Mouse (Mus musculus): ENCODE measurements around the gene Tmem212. TPM values are rescaled to one million over a fixed set of nuclear protein-coding genes. Genes with fewer than 3 reads are reported as not detected.

Gene Tmem212
- polyA plus RNA-seq, 1 experiment, result not detected

DNA sequence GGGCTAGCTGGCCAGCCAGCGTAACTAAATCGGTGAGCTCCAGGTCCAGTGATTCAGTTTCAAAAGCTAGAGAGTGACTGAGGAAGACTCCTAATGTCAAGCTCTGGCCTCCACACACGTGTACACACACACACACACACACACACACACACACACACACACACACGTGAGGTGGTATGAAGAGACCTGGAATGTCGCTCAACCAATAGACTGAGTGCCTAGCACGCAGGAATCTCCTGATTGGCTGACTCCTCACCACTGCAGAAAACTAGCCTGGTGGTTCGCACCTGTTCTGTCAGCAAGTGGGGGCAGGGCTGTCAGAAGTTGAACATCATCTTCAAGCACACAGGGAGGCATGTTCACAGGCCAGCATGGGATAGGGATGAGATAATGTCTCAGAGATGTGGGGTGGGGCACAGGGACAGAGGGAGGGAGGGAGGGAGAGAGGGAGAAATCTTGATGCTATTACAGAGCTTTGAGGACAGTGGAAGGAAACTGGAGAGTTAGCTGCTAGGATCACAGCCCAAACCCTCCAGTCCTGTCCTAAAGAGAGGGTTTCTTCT, 10.6 kb upstream of the Tmem212 start:
- Histone ChIP-seq H3K36me3 (ENCODE audit: control insufficient read depth, insufficient read depth) (no peaks in the 10 kb centered on the region), H3ac (ENCODE audit: control insufficient read depth, insufficient read length, low read depth) (no peak overlapping the region), H3K79me2 (ENCODE audit: control insufficient read depth, insufficient read depth) (no peaks in the 10 kb centered on the region), H3K4me3 (ENCODE audit: insufficient read depth, poor library complexity, severe bottlenecking) (no peak overlapping the region), H3K27me3 (ENCODE audit: control insufficient read depth, insufficient read depth, insufficient read length) (no peaks in the 10 kb centered on the region), H3K79me3 (ENCODE audit: low read depth) (no peaks in the 10 kb centered on the region)
- TF ChIP-seq USF1 (IDR thresholded peaks at IDR 0.05; ENCODE audit: low read depth), result no peak
- no peak for TF ChIP-seq CTCF (IDR thresholded peaks at IDR 0.05; ENCODE audit: control insufficient read depth, insufficient read depth, insufficient read length)
- no peak for TF ChIP-seq MYOG (IDR thresholded peaks at IDR 0.05; ENCODE audit: control insufficient read depth, extremely low read depth, insufficient read length)
- no peak for TF ChIP-seq MYOD1 (IDR thresholded peaks at IDR 0.05; ENCODE audit: control insufficient read depth, insufficient read length, low read depth)
- no peak for TF ChIP-seq CEBPB (IDR thresholded peaks at IDR 0.05; ENCODE audit: low read depth)
- TF ChIP-seq FOSL1 (IDR thresholded peaks at IDR 0.05; ENCODE audit: insufficient read depth, low read length, poor library complexity, severe bottlenecking), result no peak
- no peak for TF ChIP-seq MAX (IDR thresholded peaks at IDR 0.05)

DNA sequence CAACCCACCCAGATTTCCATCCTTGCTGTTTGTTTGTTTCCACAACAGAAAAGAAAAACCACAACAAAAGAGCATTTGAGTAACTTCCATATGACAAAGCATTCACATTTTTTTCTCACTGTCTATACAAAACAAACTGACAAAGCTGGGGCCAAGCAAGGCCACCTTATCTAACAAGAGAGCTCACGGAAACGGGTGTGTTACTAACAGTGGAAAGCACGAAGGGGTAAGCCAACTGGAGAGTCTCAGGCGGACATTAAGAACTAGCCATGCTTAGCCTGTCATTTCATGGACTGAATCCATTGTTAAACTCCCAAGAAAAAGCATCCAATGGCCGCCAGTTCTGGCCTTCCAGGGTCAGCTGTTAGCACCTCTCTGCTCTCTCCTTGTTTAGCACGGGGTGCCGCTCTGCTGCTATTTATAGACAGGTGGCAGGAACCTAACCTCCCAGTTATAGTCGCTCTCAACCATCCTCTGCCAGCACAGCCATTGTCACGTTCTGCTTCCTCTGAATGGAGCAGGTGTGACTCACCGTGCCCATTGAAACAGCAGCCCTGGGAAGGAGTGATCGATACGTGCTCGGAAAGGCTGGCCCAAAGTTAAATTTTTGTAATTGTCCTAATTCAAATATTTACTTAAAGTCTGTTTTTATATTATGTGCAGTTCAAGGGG, 8.6 kb upstream of the Tmem212 start:
- Histone ChIP-seq H3K4me3 (ENCODE audit: insufficient read depth, poor library complexity, severe bottlenecking) (no peak overlapping the region), H3K36me3 (ENCODE audit: control insufficient read depth, insufficient read depth) (no peaks in the 10 kb centered on the region), H3K27me3 (ENCODE audit: control insufficient read depth, insufficient read depth, insufficient read length) (no peaks in the 10 kb centered on the region), H3ac (ENCODE audit: control insufficient read depth, insufficient read length, low read depth) (no peak overlapping the region), H3K79me2 (ENCODE audit: control insufficient read depth, insufficient read depth) (no peaks in the 10 kb centered on the region), H3K79me3 (ENCODE audit: low read depth) (no peaks in the 10 kb centered on the region)
- TF ChIP-seq FOSL1 (IDR thresholded peaks at IDR 0.05; ENCODE audit: insufficient read depth, low read length, poor library complexity, severe bottlenecking), result no peak

DNA sequence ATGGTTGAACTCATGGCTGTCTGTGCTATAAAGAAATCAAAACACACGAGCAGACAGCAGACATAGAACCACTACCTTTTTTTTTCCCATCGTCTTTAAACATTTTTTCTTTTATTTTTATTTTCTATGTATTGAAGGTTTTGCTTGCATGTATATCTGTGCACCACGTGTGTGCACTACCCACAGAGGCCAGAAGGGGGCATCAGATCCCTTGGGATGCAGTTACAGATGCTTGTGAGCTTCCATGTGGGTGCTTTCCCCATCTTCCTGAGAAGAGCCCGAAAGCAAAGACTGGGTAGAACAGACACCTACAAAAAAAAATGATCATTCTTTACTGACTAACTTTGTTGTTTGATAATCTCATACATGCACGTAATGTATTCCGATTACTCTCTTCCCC, 5.7 kb upstream of the Tmem212 start:
- no peaks in the 10 kb centered on the region for H3K27me3 ChIP-seq (ENCODE audit: control insufficient read depth, insufficient read depth, insufficient read length)
- no peaks in the 10 kb centered on the region for H3K79me2 ChIP-seq (ENCODE audit: control insufficient read depth, insufficient read depth)
- TF ChIP-seq CEBPB (IDR thresholded peaks at IDR 0.05; ENCODE audit: low read depth) (no peak), CTCF (IDR thresholded peaks at IDR 0.05; ENCODE audit: control insufficient read depth, insufficient read depth, insufficient read length) (no peak), MYOG (IDR thresholded peaks at IDR 0.05; ENCODE audit: control insufficient read depth, extremely low read depth, insufficient read length) (no peak), USF1 (IDR thresholded peaks at IDR 0.05; ENCODE audit: low read depth) (no peak), FOSL1 (IDR thresholded peaks at IDR 0.05; ENCODE audit: insufficient read depth, low read length, poor library complexity, severe bottlenecking) (no peak), MYOD1 (IDR thresholded peaks at IDR 0.05; ENCODE audit: control insufficient read depth, insufficient read length, low read depth) (no peak), MAX (IDR thresholded peaks at IDR 0.05) (no peak)
- H3ac ChIP-seq (ENCODE audit: control insufficient read depth, insufficient read length, low read depth), result no peak overlapping the region
- H3K79me3 ChIP-seq (ENCODE audit: low read depth), result no peaks in the 10 kb centered on the region
- no peaks in the 10 kb centered on the region for H3K36me3 ChIP-seq (ENCODE audit: control insufficient read depth, insufficient read depth)
- no peak overlapping the region for H3K4me3 ChIP-seq (ENCODE audit: insufficient read depth, poor library complexity, severe bottlenecking)

DNA sequence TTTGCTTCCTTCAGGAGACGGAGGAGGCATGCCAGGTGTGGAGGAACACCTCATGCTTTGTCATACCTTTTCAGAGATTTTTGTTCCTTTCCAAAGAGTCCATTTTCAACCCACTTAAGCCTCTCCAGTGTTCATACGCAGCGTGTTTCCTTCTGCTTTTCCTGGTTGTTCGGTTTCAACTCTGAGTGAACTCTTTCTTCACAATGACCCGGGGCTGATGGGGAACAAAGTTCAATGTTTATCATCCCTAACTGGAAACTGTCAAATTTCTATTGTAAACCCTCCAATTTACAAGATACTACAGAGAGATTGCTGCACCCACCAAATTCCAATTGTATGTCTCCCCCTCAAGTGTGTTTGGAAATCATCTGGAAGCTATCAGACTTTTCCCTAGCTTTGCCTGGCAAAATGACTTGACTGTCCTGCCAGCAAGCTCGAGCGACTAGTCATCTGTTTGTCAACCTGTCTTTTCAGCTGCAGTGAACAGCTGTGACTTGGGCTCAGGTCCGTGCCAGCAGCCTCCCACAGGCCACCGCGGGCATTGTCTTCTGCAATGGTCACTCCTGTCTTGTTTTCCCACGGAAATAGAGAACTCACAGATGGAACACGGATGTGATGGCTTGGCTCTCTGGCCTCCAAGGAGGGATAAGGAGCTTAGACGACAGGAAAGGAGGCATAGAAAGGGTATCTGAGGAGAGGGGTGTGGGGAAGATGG, 3.0 kb upstream of the Tmem212 start:
- Histone ChIP-seq H3K36me3 (ENCODE audit: control insufficient read depth, insufficient read depth) (no peaks in the 10 kb centered on the region), H3K4me3 (ENCODE audit: insufficient read depth, poor library complexity, severe bottlenecking) (no peak overlapping the region), H3ac (ENCODE audit: control insufficient read depth, insufficient read length, low read depth) (no peak overlapping the region), H3K79me3 (ENCODE audit: low read depth) (no peaks in the 10 kb centered on the region), H3K79me2 (ENCODE audit: control insufficient read depth, insufficient read depth) (no peaks in the 10 kb centered on the region), H3K27me3 (ENCODE audit: control insufficient read depth, insufficient read depth, insufficient read length) (no peaks in the 10 kb centered on the region)
- no peak for TF ChIP-seq USF1 (IDR thresholded peaks at IDR 0.05; ENCODE audit: low read depth)
- no peak for TF ChIP-seq MAX (IDR thresholded peaks at IDR 0.05)
- no peak for TF ChIP-seq MYOG (IDR thresholded peaks at IDR 0.05; ENCODE audit: control insufficient read depth, extremely low read depth, insufficient read length)
- no peak for TF ChIP-seq CTCF (IDR thresholded peaks at IDR 0.05; ENCODE audit: control insufficient read depth, insufficient read depth, insufficient read length)
- peak; percentile 60 for TF ChIP-seq MYOD1 (IDR thresholded peaks at IDR 0.05; ENCODE audit: control insufficient read depth, insufficient read length, low read depth)
- no peak for TF ChIP-seq FOSL1 (IDR thresholded peaks at IDR 0.05; ENCODE audit: insufficient read depth, low read length, poor library complexity, severe bottlenecking)

DNA sequence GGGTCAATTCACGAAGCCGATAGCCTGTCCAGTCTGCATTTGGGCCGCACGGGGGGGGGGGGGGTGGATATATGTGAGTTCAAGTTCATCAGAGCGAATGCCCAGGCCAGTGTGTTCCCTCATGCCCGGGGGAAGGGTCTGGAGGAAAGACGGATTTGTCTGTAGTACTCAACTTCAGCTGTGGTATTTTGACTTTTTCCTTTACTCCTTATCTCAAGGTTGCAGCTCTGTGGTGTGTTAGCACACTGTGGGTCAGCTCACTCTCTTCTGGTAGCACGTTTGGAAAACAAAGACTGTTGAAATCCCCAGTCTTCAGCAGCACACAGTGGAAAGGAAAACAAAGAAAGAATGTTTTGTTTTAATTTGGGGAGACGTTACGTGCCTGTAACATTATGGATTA, 2.0 kb upstream of the Tmem212 start:
- TF ChIP-seq CEBPB (IDR thresholded peaks at IDR 0.05; ENCODE audit: low read depth) (no peak), CTCF (IDR thresholded peaks at IDR 0.05; ENCODE audit: control insufficient read depth, insufficient read depth, insufficient read length) (no peak), MYOG (IDR thresholded peaks at IDR 0.05; ENCODE audit: control insufficient read depth, extremely low read depth, insufficient read length) (no peak), FOSL1 (IDR thresholded peaks at IDR 0.05; ENCODE audit: insufficient read depth, low read length, poor library complexity, severe bottlenecking) (no peak), MYOD1 (IDR thresholded peaks at IDR 0.05; ENCODE audit: control insufficient read depth, insufficient read length, low read depth) (no peak), USF1 (IDR thresholded peaks at IDR 0.05; ENCODE audit: low read depth) (no peak), MAX (IDR thresholded peaks at IDR 0.05) (no peak)

More for the DNA sequence above, 2.0 kb upstream of the Tmem212 start:
- Histone ChIP-seq H3K4me3 (ENCODE audit: insufficient read depth, poor library complexity, severe bottlenecking) (no peak overlapping the region), H3K27me3 (ENCODE audit: control insufficient read depth, insufficient read depth, insufficient read length) (no peaks in the 10 kb centered on the region), H3K79me3 (ENCODE audit: low read depth) (no peaks in the 10 kb centered on the region), H3K79me2 (ENCODE audit: control insufficient read depth, insufficient read depth) (no peaks in the 10 kb centered on the region), H3ac (ENCODE audit: control insufficient read depth, insufficient read length, low read depth) (no peak overlapping the region), H3K36me3 (ENCODE audit: control insufficient read depth, insufficient read depth) (no peaks in the 10 kb centered on the region)

All from C2C12 (cell line).